Mouse (Mus musculus) 3134 (cell line): ENCODE results near the gene Ppdpf.

Source experiments
- DNase-seq: peaks from one replicate; pipeline ENCODE4 v3.0.0-alpha.2; 2011; ENCODE audit warnings: low spot score; ENCODE audit not compliant: insufficient read length; ENCODE audit errors: extremely low read depth

Ppdpf gene

GRCm38 (mm10) chr2:181187121-181188000 is at the start of gene Ppdpf:
TSS of gene Ppdpf (plus strand) at chr2:181187247.
- peak; percentile 98 for DNase-seq

- DNase-seq: peak; percentile 63
These were observed 47.3 kb upstream of the Ppdpf start for GRCm38 (mm10) chr2:181139641-181140193.

DNA sequence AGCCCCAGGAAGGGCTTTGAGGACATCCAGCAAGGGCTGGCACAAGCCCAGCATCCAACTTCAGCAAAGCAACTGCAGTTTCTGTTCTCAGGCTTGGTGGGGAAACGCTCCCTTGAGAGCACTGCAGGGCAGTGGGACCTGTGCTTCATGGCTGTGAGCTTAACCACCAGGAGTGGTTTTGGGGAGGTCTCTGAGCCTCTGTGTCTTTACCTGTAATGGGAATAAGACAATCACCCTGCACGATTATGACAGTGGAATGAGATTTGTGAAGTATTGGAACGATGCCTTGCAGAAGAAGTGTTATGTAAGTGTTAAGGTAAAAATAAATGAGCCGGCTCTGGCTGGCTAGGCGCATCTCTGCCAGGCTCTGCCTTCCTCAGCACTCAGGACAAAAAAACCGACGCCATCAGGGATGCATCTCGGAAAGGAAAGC is 44.3 kb upstream of the Ppdpf start:
- no peak for DNase-seq

GRCm38 (mm10) chr2:181143509-181144276 is 43.4 kb upstream of the Ppdpf start:
- no peak for DNase-seq

- no peak for DNase-seq
These were observed 42.4 kb upstream of the Ppdpf start for GRCm38 (mm10) chr2:181144675-181145074.

DNA sequence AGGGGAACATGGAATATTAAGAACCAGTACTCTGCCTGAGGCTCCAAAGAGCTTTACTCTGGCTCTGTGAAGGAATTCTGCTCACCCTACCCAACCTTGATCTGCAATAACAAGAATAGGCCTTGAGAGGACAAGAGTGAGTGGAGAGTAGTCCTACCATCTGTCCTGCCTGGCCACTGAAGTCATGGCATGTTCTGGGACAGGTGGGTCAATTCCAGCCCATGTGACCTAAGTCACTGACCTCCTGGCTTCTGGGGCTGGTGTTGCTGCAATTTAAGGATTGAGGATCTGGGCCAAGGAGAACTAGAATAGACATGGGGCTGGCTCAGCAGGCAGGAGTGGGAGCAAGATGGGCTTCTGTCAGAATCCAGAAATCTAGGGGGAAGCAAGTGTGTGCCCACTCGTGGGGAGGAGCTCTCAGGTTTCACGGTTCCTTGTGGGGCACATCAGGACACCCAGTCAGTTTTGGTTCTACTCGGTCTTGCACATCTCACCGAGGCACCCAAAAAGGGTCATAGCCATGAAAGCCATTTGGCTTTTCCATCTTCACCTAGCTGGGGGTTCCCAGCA is 40.0 kb upstream of the Ppdpf start:
- DNase-seq: no peak

- DNase-seq: no peak
These were observed 39.3 kb upstream of the Ppdpf start for GRCm38 (mm10) chr2:181147546-181148317.

DNA sequence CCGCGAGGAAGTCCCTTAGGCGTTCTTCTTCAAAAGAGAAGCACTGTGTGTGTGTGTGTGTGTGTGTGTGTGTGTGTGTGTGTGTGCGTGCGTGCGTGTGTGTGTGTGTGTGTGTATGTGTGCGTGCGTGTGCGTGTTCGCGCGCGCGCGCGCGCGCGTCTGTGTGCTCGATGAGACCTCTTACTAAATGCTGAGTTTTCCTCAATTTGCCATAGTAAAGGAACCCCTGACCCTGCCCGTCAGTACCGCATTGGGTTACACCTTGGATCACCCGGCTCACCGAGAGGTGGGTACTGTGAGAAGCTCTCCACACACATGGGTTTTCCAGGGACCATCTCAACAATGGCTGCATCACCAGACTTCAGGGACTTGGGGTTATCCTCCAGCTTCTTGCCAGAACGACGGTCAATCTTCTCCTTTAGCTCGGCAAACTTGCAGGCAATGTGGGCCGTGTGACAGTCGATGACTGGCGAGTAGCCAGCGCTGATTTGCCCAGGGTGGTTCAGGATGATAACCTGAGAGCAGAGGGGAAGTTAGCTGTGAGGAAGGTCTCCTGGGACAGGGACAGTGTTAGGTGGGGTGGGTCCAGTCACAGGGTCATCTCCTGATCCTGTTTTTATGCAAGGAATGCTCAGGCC is 38.6 kb upstream of the Ppdpf start:
- no peak for DNase-seq

- DNase-seq: no peak
These were observed 36.8 kb upstream of the Ppdpf start for GRCm38 (mm10) chr2:181150281-181150680.

DNA sequence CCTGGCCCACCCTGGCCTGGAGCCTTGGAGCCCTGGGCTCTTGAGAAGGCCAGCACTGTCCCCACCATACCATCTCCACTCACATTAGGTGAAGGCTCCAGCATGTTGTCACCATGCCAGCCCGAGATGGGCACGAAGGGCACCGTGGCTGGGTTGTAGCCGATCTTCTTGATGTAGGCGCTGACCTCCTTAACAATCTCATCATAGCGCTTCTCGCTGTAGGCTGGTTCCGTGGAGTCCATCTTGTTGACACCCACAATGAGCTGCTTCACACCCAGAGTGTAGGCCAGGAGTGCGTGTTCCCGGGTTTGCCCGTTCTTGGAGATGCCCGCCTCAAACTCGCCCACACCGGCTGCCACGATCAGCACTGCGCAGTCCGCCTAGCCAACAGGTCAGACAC is 34.3 kb upstream of the Ppdpf start:
- no peak for DNase-seq

DNA sequence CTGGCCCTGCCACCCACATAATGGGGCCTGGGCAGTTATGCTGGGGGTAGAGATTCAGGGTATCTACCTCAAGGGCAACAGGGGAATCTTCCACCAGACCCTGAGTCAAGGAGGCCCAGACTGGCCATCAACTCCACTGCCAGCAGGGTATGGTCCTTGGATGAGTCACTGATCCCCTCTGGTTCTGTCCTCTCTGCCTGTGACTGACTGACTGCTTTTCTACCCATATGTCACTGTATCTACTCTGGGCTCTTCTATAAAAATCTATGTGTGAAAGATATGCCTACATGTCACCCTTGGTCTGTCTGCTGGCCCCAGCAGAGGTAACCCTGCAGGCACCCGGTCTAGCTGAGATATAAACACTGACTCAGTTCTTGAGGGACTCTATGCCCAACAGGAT is 33.9 kb upstream of the Ppdpf start:
- no peak for DNase-seq

- DNase-seq: no peak
These were observed 33.2 kb upstream of the Ppdpf start for GRCm38 (mm10) chr2:181153837-181154236.

- DNase-seq: no peak
These were observed 32.7 kb upstream of the Ppdpf start for GRCm38 (mm10) chr2:181154361-181154760.

DNA sequence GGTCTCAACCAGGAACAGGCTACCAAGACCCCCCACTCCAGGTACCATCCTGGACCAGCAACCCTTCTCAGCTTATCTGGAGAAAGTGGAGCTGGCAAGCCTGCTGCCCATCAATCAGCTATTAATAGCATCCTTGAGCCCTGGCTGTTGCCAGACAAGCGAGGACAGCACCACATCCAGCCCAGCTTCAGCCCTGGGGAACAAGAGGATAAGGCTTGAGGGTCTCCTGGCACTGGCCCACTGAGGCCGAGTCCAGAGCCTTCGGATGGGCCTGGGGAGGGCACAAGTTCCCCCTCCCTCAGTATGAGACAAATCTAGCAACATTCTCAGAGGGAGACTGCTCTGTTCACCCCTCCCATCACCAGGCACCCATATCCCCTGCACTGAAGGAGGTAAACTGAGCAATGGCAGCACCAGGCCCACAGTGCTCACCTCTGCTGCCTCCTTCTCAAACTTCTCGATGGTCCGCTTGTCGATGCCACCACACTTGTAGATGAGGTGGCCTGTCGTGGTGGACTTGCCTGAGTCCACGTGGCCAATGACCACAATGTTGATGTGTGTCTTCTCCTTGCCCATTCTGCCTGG is 32.1 kb upstream of the Ppdpf start:
- no peak for DNase-seq

- no peak for DNase-seq
These were observed 31.2 kb upstream of the Ppdpf start for GRCm38 (mm10) chr2:181155801-181156200.

DNA sequence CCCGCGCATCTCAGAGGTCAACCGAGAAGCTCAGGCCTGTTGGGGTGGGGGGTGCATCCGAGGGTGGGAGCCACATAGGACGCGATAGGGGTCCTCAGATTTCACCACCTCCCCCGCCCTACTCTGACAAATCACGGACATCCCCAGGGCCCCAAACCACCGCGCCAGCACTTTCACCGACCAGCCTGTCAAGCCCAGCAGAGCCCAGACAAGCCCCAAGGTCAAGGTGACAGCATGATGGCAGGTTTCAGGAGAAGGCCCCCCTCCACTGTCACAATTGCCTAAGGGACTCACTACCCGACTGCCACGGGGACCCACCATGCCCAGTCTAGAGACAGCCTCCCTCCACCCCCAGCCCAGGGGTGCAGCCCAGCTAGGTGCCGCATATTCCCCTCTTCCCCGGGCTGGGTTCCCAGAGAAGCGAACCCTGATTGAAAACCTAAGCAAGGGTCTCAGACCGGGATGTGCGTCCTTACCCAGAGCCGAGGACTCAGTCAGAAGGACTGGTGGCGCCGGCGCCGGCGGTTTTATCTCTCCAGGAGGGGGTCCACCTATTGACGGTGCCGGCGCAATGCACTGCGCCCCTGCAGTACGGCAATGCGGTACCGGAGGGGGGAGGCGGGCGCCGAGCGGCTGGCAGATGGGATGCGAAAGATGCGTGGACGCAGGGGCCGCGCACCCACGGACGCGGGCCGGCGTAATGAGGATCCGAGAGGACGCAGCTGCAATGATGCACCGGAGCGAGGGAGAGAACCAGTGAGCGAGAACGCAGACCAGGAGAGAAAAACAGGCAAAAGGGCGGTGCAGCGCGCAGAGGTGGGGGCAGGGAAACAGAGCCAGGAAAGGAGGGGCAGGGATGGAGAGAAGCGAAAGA is 30.6 kb upstream of the Ppdpf start, which contains the start of gene Eef1a2:
TSS of gene Eef1a2 (minus strand) at position 767 of the 874 bp plus-strand sequence.
- no peak for DNase-seq

GRCm38 (mm10) chr2:181157180-181157579 is 29.9 kb upstream of the Ppdpf start:
- DNase-seq: no peak

DNA sequence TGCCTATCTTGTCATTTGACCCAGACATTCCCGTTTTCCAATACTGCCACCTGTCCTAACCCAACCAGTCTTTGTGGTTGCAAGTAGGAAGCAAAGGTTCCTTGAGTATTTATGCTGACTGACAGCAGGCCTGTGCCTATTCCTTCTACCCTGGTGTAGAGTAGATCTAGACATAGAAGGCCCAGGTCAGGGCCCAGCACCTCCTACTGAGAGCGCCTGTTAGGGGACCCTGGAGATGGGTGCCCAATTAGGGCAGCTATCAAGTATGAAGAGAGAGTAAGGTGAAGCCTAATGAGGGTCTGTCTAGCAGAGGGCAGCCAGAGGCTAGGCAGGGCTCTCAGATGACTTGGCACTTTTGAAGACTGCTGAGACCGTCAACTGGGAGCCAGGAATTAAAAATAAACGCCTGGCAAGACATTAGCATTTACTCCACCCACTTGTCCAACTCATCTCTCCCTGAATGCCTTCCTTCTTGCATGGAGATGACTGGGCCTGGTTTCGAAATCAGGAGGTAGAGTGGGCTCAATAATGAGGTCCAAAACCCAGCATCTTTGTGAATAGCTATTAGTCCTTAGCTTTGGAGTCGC is 29.2 kb upstream of the Ppdpf start:
- no peak for DNase-seq
